Mouse (Mus musculus) embryonic facial prominence, embryonic 12.5 days (tissue): ENCODE data around the gene Dpep2nb. TPM values are rescaled to one million over a fixed set of nuclear protein-coding genes. Genes with fewer than 3 reads are reported as not detected.
"Not testable (repeated sequence)": the region's sequence is repeated elsewhere in the genome, so short reads cannot be mapped to it uniquely, and the experiment has no call there.

Experiments
- ATAC-seq: fragments of 200-750 bp; cut with Nextera tagmentation; 2 replicates; pipeline ENCODE4 v1.8.0; 2017; ENCODE audit not compliant: insufficient number of reproducible peaks, insufficient read depth, low FRiP score, low TSS enrichment
- H3K27ac ChIP-seq: fragments of 300-500 bp; sonication (generic); 2 replicates; pipeline ENCODE4 v1.5.1; 2016; ENCODE audit warnings: mild to moderate bottlenecking
- H3K27me3 ChIP-seq: fragments of 300-500 bp; sonication (generic); 2 replicates; pipeline ENCODE4 v1.6.1; 2016; ENCODE audit warnings: mild to moderate bottlenecking, moderate library complexity
- H3K36me3 ChIP-seq: fragments of 300-500 bp; sonication (generic); 2 replicates; pipeline ENCODE4 v1.6.1; 2016; ENCODE audit warnings: mild to moderate bottlenecking
- H3K4me1 ChIP-seq: fragments of 300-500 bp; sonication (generic); 2 replicates; pipeline ENCODE4 v1.6.1; 2016
- H3K4me2 ChIP-seq: fragments of 300-500 bp; sonication (generic); replicated peaks from 2 replicates; pipeline ENCODE4 v1.6.1; 2016; ENCODE audit warnings: mild to moderate bottlenecking, moderate library complexity
- H3K4me3 ChIP-seq: fragments of 300-500 bp; sonication (generic); 2 replicates; pipeline ENCODE4 v1.5.1; 2016; ENCODE audit warnings: mild to moderate bottlenecking
- H3K9ac ChIP-seq: fragments of 300-500 bp; sonication (generic); 2 replicates; pipeline ENCODE4 v1.6.1; 2016; ENCODE audit warnings: mild to moderate bottlenecking, moderate library complexity
- H3K9me3 ChIP-seq: fragments of 300-500 bp; sonication (generic); 2 replicates; pipeline ENCODE4 v1.6.1; 2016; ENCODE audit warnings: mild to moderate bottlenecking, moderate library complexity
- WGBS: fragments of 180-500 bp; shearing (Covaris S2); methylation state at CpG from one replicate; pipeline ENCODE4 v1.1.7; 2016; 5-methylcytosine and 5-hydroxymethylcytosine counted together
- polyA plus RNA-seq: library from polyadenylated mRNA; unstranded; fragments of >200 nt; fragmentation: Nextera tagmentation; extraction: Ambion mirVana; gene quantifications from 2 replicates; pipeline ENCODE4 v1.2.1, GENCODE M21; 2016

Dpep2nb gene
- polyA plus RNA-seq, 1 experiment from 2014 or later: not detected

DNA sequence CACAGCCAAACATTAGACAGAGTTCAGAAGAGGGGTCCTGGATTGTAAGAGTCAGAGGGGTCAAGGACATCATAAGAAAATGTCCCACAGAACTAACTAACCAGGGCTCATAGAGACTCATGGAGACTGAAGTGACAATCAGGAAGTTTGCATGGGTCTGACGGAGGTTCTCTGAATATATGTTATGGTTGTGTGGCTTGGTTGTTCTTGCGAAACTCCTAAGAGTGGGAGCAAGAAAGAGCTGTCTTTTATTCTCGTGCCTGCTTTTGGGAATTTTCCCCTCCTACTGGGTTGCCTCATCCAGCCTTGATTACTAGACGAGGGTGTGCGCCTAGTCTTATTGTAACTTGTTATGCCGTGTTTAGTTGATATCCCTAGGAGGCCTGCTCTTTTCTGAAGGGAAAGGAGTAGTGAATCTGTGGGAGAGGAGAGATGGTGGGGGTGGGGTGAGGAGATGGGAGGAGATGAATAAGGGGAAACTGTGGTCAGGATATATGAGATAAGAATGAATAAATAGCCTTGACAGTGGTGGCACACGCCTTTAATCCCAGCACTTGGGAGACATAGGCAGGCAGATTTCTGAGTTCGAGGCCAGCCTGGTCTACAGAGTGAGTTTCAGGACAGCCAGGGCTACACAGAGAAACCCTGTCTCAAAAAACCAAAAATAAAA, 1.1 kb downstream of the Dpep2nb start:
- Histone ChIP-seq H3K27me3 (no peaks in the 10 kb centered on the region), H3K4me1 (0 out of 2 replicates have a peak, but pooled peaks cover 2% of the 10 kb centered on the region), H3K27ac (no peak overlapping the region), H3K4me3 (no peak overlapping the region), H3K36me3 (0 out of 2 replicates have a peak, but pooled peaks cover 1% of the 10 kb centered on the region), H3K4me2 (no peak overlapping the region), H3K9ac (no peak overlapping the region), H3K9me3 (no peaks in the 10 kb centered on the region)
- 81% methylated on average over 8 of the region's 8 CpGs for WGBS
- ATAC-seq: no peak

DNA sequence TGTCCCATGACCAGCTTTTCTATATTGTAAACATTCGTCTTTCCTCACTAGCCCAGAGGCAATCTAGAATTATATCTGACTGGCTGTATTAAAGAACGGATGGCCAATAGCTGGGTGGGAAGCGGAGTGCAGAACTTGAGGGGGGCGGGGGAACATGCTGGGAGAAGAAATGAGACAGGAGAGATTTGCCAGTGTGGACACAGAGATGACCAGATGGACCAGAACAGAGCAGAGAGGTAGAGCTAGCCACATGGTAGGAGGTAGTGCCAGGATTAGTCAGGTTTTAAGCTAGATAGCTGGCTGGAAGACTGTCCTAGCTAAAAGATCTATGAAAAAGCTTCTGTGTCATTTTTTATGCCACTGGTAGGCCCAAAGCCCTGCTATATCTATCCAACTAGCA, 3.9 kb downstream of the Dpep2nb start:
- Histone ChIP-seq H3K27ac (no peak overlapping the region), H3K4me3 (no peak overlapping the region), H3K9me3 (no peaks in the 10 kb centered on the region), H3K9ac (no peak overlapping the region), H3K4me2 (no peak overlapping the region), H3K4me1 (no peaks in the 10 kb centered on the region), H3K36me3 (no peaks in the 10 kb centered on the region), H3K27me3 (no peaks in the 10 kb centered on the region)
- 81% methylated on average over 4 of the region's 4 CpGs for WGBS
- ATAC-seq: no peak

DNA sequence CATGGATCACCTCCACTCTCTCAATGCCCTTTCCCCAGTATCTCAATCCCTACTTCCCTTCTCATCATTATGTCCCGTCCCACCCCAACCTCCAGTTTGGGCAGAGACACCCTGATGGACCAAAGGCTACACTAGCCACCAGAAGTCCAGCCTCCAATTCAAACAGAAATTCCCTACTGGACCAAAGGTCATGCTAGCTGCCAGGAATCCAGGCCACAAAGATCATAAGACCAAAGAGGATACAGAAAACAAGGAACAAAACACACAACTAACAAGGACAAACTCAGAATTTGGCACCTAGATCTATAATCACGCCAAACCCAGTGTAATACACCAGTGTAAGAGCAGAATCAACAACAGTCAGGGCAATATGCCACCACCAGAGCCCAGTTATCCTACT, 6.8 kb downstream of the Dpep2nb start:
- Histone ChIP-seq H3K4me2 (no peak overlapping the region), H3K4me1 (no peaks in the 10 kb centered on the region), H3K9me3 (no peaks in the 10 kb centered on the region), H3K4me3 (no peak overlapping the region), H3K36me3 (no peaks in the 10 kb centered on the region), H3K27ac (no peak overlapping the region), H3K9ac (no peak overlapping the region), H3K27me3 (0 out of 2 replicates have a peak, but pooled peaks cover 3% of the 10 kb centered on the region)
- 89% methylated on average over 2 of the region's 2 CpGs for WGBS
- no peak for ATAC-seq

DNA sequence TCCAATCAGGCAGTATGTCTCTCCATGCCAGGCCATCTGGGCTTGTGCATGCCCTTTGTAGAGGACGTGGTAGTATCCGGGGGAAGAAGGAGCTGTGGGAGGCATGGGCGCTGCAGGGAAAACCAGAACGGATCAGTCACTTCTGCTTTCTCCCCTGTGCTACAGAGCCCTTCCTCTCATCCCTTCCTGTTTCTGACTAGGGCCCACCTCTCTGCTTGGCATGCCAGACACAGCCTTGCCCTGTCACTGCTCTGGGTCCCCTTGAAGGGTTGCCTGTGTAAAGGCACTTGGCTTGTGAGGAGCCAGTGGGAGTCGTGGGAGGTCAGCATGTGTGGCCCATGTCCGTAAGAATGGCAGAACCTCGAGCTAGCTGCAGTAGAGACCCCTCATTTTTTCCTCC, 9.4 kb downstream of the Dpep2nb start:
- H3K27ac ChIP-seq: no peak overlapping the region

DNA sequence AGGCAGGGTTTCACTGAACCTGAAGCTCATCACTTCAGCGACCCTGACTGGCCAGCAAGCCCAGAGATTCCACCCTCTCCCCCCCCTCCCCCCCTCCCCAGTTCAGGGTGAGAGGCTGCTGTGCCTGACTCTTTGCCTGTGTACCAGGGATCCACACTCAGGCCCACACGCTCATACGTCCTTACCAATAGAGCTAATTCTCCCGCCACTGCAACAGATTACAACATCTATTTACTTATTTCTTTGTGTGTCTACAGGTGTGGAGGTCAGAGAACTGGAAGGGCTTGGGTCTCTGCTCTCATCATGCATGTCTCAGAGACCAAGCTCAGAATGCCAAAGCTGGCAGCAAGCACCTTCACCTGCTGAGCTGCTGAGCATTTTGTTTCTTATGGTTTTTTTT, 12.5 kb downstream of the Dpep2nb start:
- Histone ChIP-seq H3K27ac (no peak overlapping the region), H3K4me3 (no peak overlapping the region), H3K4me2 (no peak overlapping the region), H3K9me3 (no peaks in the 10 kb centered on the region), H3K36me3 (no peaks in the 10 kb centered on the region), H3K27me3 (0 out of 2 replicates have a peak, but pooled peaks cover 3% of the 10 kb centered on the region), H3K4me1 (no peaks in the 10 kb centered on the region), H3K9ac (no peak overlapping the region)
- ATAC-seq: no peak
- WGBS: 58% methylated on average over 4 of the region's 4 CpGs

More for the DNA sequence above, 9.4 kb downstream of the Dpep2nb start:
- no peak for ATAC-seq
- H3K4me3 ChIP-seq: no peak overlapping the region
- H3K4me2 ChIP-seq: no peak overlapping the region
- no peaks in the 10 kb centered on the region for H3K4me1 ChIP-seq
- WGBS: 84% methylated on average over 7 of the region's 7 CpGs
- no peak overlapping the region for H3K9ac ChIP-seq
- no peaks in the 10 kb centered on the region for H3K36me3 ChIP-seq
- 0 out of 2 replicates have a peak, but pooled peaks cover 3% of the 10 kb centered on the region for H3K27me3 ChIP-seq
- H3K9me3 ChIP-seq: no peaks in the 10 kb centered on the region

DNA sequence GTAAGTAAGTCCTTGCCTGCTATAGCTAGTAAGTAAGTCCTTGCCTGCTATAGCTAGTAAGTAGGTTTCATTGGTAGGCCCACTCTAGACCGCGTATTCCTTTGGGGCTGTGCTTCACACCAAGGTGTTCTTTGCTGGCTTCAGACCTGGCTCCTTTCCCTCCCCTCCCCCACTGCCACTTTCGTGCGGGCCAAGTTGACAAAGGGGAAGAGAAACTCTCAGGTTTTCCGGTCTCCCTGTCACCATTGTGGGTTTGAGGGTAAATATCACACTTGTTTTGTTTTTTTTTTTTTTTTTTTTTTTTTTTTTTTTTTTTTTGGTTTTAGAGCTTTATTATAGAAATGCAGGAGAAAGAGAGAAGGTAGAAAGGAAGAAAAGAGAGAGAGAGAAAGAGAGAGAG, 13.3 kb downstream of the Dpep2nb start:
- Histone ChIP-seq H3K4me1 (no peaks in the 10 kb centered on the region), H3K4me2 (no peak overlapping the region), H3K4me3 (no peak overlapping the region), H3K9ac (no peak overlapping the region), H3K36me3 (no peaks in the 10 kb centered on the region), H3K27me3 (0 out of 2 replicates have a peak, but pooled peaks cover 3% of the 10 kb centered on the region), H3K9me3 (no peaks in the 10 kb centered on the region), H3K27ac (no peak overlapping the region)
- ATAC-seq: no peak
- WGBS: 64% methylated on average over 5 of the region's 5 CpGs

DNA sequence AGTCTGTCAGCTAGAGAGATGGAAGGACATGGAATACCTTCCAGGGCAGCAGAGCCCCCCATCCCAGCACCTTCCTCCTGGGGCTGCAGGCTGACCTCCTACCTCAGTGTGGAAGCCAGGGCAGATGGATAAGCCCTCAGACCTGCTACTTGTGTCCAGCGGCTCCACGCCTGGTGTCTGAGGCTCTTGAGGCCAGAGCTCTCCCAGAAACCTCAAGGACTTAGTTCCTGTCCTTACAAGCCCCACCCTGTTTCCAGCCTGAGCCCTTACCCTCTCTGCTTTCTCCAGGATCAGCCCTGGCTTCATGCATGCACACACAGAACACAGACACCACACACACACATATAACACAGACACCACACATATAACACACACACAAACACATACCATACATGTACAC, 14.2 kb downstream of the Dpep2nb start:
- H3K27me3 ChIP-seq: 0 out of 2 replicates have a peak, but pooled peaks cover 3% of the 10 kb centered on the region
- 91% methylated on average over 2 of the region's 2 CpGs for WGBS
- H3K4me1 ChIP-seq: no peaks in the 10 kb centered on the region
- no peak overlapping the region for H3K4me2 ChIP-seq
- no peak overlapping the region for H3K27ac ChIP-seq
- no peak overlapping the region for H3K4me3 ChIP-seq
- no peaks in the 10 kb centered on the region for H3K36me3 ChIP-seq
- H3K9ac ChIP-seq: no peak overlapping the region
- no peak for ATAC-seq
- no peaks in the 10 kb centered on the region for H3K9me3 ChIP-seq

DNA sequence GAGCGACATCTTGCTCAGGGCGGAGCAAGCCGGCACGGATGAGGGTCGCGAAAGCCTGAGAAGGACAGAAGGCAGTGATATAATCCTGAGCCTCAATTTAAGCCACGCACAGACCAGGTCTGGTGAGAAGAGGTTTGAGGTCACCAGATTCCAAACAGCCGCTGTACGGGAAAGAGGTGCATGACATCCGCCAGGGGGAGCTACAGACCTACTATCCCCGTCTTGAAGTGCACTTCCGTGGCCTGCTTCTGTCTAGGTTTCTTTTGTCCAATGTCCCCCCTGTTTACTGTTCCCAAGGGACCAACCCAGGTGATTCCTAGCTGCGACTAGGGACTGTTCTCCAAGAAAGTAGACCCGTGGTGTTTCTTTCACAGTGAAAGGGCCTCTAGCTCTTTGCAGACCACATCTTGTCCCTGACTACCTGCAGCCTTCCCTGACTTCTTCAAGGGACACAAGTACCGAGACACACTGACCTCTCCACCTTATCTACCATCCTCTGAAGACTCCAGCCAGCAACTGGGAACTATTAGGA, 14.9 kb downstream of the Dpep2nb start, which contains the start of gene Dus2:
TSS of gene Dus2 (plus strand) at position 482 of the 532 bp plus-strand sequence.
- Histone ChIP-seq H3K4me2 (peak within 1 kb of the TSS; percentile 28), H3K4me3 (peak within 1 kb of the TSS; percentile 5; the same call in 1 of the 2 replicates), H3K4me1 (no peaks in the 10 kb centered on the region), H3K27ac (no peak within 1 kb of the TSS), H3K9ac (no peak within 1 kb of the TSS), H3K36me3 (no peaks in the 10 kb centered on the region), H3K27me3 (0 out of 2 replicates have a peak, but pooled peaks cover 3% of the 10 kb centered on the region), H3K9me3 (no peaks in the 10 kb centered on the region)
- 0 out of 2 replicates have a peak, but pooled peaks have one; percentile 41 for ATAC-seq
- WGBS: 10% methylated on average over 15 of the region's 15 CpGs

DNA sequence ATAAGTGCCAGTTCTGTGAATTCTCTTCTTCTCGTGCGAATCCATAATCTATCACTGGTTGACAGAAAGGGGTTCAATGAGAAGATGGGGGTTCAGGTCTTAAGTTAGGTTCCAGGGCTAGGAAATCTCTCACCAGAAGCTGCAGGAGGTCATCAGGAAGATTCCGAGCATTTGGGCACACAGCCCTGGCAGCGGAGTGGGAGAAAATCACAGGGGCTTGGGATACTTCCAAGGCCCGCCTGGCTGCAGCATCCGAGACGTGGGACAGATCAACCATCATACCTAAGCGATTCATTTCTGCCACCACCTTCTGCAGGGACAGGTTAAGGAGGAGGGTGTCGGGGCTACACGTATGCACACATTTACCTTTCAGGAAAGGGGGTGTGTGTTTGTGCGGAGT, 17.2 kb downstream of the Dpep2nb start:
- Histone ChIP-seq H3K9me3 (no peaks in the 10 kb centered on the region), H3K9ac (no peak overlapping the region), H3K4me1 (no peaks in the 10 kb centered on the region), H3K4me2 (no peak overlapping the region), H3K4me3 (no peak overlapping the region), H3K27ac (no peak overlapping the region), H3K27me3 (no peaks in the 10 kb centered on the region), H3K36me3 (no peaks in the 10 kb centered on the region)
- ATAC-seq: no peak
- WGBS: 87% methylated on average over 11 of the region's 11 CpGs

DNA sequence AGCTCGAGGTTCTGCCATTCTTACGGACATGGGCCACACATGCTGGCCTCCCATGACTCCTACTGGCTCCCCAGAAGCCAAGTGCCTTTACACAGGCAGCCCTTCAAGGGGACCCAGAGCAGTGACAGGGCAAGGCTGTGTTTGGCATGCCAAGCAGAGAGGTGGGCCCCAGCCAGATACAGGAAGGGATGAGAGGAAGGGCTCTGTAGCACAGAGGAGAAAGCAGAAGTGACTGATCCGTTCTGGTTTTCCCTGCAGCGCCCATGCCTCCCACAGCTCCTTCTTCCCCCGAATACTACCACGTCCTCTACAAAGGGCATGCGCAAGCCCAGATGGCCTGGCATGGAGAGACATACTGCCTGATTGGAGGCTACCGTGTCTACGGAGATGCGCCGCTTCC, 22.4 kb downstream of the Dpep2nb start:
- H3K4me3 ChIP-seq, H3K4me2 ChIP-seq, H3K9ac ChIP-seq, H3K27ac ChIP-seq, ATAC-seq, H3K4me1 ChIP-seq, H3K27me3 ChIP-seq, H3K9me3 ChIP-seq, H3K36me3 ChIP-seq: not testable (repeated sequence)
- WGBS: 86% methylated on average over 11 of the region's 11 CpGs

DNA sequence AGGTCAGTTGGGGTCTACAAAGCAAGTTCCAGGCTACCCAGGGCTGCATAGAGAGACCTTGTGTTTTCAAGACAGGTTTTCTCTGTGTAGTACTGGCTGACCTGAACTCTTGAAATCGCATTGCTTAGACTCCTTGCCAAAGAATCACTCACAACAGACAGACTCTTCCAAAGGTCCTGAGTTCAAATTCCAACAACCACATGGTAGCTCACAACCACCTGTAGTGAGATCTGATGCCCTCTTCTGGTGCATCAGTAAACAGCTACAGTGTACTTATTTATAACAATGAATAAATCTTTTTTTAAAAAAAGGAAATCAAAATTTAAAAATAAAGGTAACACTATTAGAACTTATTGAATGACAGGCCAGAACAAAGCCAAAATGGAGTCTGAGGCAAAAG, 24.6 kb downstream of the Dpep2nb start:
- ATAC-seq: no peak

DNA sequence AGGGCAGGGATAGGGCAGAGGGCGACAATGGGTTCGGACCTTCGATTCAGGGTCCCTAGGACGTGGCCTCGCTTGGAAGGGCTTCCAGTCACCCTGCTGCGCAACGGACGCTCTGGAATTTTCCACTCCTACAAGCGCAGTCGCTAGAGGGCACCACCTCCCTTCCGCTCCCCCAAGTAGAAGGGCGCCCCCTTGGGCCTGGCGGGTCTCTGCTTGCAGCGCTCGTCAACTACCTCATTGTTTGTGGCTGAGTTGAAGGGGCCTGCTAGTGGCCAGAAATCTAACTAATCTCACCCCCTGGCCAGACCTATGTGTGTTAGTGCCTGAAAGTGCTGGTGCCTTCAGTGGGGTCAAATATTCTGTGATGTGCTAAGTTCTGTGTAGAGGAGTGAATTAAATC, 26.4 kb downstream of the Dpep2nb start, which contains the start of gene Dpep3:
TSS of gene Dpep3 (minus strand) at position 105 of the 400 bp plus-strand sequence.
- no peaks in the 10 kb centered on the region for H3K4me1 ChIP-seq
- ATAC-seq: no peak
- H3K27me3 ChIP-seq: no peaks in the 10 kb centered on the region
- H3K4me3 ChIP-seq: no peak within 1 kb of the TSS
- H3K27ac ChIP-seq: no peak within 1 kb of the TSS
- no peaks in the 10 kb centered on the region for H3K36me3 ChIP-seq
- no peaks in the 10 kb centered on the region for H3K9me3 ChIP-seq
- H3K4me2 ChIP-seq: no peak within 1 kb of the TSS
- no peak within 1 kb of the TSS for H3K9ac ChIP-seq
- 88% methylated on average over 15 of the region's 15 CpGs for WGBS

More for the DNA sequence above, 24.6 kb downstream of the Dpep2nb start:
- Histone ChIP-seq H3K4me1 (no peaks in the 10 kb centered on the region), H3K27me3 (no peaks in the 10 kb centered on the region), H3K4me2 (no peak overlapping the region), H3K4me3 (no peak overlapping the region), H3K9ac (no peak overlapping the region), H3K27ac (no peak overlapping the region), H3K36me3 (no peaks in the 10 kb centered on the region), H3K9me3 (no peaks in the 10 kb centered on the region)
- whole genome bisulfite sequencing: 97% methylated on average over 1 of the region's 1 CpGs
